Mouse (Mus musculus) E14TG2a.4 (cell line): ENCODE measurements around the gene Cxcl17.

Experiments
- CTCF ChIP-seq: conservative IDR thresholded peaks from 2 replicates; pipeline ENCODE4 v1.5.1; 2014; ENCODE audit warnings: low read length
- POU5F1 ChIP-seq: IDR thresholded peaks from 2 replicates; pipeline ENCODE4 v1.6.1; 2014; ENCODE audit warnings: low read length, borderline replicate concordance

DNA sequence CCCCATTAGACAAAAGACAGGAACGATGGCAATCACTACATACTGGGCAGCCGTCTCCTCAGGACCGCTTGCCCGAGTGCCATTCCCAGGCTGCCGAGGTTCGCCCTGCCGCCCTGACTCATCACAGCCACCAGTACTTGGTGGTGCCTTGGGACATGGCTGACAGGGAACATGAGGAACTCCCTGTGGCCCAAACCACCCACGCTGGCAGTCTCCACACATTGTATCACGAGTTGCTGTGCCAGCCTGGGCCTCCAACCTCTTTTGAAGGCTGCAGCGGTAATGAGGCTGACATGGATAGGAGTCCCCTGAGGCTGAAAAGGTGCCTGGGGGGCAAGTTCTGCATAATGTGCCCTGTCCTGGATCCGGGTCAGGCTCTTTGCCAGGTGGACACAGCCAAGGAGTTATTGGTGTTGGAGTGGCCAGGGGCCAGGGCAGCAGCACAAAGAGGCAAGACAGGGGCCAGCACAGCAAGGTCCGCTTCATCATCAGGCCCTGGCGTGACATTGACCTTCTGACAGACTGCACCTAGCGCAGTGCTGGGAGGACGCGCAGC is 9.7 kb upstream of the Cxcl17 start:
- TF ChIP-seq CTCF (no peak), POU5F1 (no peak)
